Mouse (Mus musculus): ENCODE results near the gene Cela1.
A peak's percentile ranks its signal among the peaks of the same experiment; 100 is the strongest.

Gene Cela1

DNA sequence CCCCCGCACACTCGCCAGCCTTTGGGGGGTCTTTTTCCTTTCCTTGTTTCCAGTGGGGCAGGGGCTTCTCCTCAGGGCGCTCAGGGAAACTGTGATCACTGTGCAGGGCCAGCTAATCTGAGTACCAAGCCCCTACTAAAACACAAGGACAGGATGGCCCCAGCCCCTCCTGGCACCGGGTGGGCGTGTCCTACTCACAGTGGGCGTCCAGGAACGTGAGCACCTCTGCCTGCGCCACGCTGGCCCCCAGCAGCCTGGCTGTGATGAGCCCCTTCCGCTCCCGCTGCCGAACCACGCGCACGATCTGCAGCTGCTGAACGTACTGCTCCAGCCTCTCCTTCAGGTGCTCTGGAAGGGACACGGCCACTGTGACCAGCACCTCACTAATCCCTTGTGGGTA, 16.2 kb upstream of the Cela1 start:
- no peak for DNase-seq

DNA sequence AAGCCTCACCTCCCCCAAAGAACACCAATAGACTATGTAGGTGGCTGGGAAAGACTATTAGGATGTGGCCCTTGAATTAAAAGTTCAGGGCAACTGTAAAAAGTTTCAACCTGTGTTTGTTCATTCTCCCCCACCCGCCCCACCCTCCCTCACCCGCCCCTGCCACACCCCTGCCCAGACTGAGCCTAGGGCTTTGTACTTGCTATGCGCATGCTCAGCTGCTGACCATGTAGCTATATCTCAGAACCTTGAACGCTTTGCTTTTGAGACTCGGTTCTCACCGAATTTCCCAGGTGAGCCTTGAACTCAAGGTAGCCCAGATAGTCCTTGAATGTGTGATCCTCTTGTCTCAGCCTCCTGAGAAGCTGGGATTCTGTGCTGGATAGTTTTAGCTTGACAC, 14.1 kb upstream of the Cela1 start:
- no peak for DNase-seq

DNA sequence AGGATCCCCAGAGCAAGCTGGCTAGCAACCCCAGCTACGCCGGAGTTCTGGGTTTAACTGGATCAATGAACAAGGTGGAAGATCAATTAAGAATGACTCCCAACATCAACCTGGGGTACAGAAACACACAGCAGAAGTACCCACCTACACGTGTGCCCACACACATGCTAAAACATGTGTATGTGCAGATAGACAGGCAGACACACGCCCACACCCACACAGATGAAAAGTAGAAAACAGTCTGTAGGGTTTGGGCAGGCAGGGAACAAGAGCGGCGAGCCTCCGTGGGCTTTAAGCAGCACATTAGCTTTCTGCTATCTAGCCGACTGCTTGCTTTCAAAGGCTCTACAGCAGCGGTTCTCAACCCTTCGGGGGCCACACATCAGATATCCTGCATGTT, 13.4 kb upstream of the Cela1 start:
- no peak for DNase-seq

DNA sequence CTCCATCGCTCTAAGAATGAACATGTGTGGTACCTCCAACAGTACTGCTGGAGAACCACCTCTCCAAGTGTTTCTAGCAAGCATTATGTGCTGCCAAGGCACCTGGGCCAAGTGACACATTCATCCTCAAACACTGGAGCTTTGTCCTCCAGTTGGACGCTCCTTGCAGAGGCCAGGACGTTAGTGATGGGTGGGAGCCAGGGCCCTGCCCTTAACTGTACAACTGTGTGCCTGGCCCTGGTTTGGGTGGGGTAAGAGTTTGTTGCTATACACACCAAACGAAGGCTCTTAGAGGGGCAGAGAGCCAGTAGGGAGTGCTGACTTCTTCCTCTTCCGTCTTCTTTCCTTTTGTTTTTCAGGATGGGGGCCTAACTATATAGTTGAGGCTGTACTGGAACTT, 12.7 kb upstream of the Cela1 start:
- DNase-seq = no peak

DNA sequence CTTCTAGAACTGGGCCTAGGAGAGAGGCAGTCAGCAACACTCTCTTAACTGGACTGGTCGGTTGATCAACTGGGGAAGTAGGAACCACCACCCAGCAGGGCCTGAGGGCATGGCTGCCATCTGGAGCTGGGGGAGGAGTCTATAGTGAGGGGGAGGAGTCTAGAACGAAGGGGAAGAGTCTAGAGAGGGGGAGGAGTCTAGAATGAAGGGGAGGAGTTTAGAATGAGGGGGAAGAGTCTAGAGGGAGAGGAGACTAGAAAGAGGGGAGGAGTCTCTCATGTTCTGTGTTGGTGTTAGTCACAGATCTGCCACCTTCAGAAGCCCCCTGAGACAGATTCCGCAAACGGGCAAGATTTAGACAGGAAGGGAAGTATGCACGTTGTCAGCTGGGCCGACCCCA, 11.7 kb upstream of the Cela1 start:
- DNase-seq = no peak

DNA sequence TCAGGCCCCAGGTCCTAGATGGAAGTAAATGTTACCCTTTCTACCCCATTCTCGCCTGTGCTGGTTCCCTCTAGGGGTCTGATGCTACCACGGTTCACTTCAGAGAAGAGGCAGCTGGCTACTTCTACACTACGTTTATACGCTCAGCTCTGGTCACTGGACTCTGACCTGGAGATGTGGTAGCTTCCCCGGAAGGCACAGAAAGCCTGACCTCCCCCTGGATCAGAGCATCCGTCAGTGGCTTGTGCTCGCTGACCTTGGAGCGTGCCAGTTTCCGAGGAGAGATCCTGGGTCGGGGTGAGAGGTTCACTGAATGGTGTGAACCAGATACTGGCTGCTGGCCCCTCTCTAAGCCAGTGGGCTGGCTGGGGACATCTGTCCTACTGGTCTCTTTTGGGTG, 10.4 kb upstream of the Cela1 start:
- DNase-seq = no peak

DNA sequence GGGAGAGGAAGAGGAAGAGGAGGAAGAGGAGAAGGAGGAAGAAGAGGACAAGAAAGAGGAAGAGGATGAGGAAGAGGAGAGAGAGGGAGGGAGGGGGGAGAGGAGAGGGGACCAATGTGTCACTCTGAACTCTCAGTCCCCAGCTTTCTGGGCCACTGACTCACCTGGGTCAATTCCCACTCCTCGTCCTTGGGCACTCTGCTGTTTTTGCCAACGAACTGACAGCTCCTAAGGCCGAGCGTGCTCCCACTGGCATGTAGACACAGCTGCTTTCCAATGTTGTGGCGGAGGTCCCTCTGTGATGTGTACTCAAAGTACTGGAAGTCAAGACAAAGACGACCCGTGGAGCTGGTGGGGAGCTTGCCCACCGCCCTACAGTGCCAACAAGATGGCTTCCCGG, 6.7 kb upstream of the Cela1 start:
- no peak for DNase-seq

DNA sequence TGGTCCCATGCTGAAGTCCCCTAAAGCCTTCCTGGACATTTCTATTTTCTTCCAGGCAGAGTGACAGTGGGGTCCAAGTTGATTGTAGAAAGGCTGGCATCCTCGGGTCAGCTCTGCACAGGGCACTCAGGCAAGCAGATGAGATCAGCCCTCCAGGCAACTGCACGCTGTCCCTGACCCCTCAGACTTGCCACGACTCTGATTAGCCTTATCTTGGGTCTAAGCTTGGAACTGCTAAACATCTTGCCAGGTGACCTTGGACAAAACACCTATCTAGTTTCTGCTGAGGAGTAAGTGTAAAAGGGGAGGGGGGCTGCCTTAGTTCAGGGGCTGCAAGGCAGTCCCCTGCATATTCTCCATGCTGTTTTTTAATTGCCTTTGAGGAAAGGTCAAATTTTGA, 4.3 kb upstream of the Cela1 start:
- DNase-seq = no peak

DNA sequence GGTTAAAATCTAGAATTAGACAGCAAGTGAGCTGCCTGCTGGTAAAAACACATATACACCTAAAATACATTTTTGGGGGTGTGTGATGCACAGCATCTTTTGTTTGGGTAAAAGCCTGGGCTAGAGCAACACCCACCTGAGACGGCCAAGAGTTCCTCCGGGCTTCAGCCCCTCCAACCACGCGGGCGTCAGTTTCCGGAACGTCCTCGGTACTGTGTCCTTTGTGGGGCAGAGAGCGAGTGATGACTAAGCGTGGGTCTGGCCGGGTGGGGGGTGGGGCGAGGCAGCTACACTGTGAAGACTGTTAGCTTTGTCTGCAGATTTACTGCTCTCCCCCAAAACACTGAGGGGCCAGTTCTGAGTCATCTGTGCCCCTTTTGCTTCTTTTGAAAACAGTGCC, 732 bp downstream of the Cela1 start:
- no peak for DNase-seq

DNA sequence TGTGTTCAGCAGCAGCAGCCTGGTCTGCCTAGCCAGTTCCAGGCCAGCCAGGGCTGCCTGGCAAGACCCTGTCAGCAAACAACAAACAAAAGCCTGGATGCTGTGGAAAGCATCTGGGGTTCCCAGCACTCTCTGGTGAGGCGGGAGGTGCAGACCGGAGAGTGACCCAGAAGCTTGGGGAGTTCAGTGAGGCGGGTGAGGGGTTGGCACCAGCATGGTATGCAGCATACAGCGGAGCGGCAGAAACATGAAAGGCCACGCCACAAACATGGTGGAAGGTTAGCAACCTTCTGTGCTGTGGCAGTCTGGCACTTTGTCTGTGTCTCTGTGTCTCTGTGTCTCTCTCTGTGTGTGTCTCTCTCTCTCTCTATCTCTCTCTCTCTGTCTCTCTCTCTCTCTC, 1.3 kb downstream of the Cela1 start:
- DNase-seq = no peak

DNA sequence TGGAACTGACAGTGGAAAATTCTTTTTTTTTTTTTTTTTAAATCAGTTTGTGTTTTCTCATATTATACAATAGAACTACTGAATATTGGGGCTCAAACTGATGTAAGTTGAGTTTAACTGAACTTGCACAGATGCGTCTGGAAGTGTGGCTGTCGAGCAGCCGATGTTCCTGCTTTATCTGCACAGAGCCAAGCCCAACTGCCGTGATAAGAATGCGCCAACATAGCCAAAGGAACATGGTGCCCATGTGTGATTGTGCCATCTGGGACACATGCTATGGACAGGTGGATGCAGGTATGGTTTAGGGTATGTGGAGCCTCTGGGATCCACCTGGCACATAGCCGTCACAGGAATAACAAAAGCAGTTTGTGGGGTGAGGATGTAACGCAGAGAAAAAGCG, 1.9 kb downstream of the Cela1 start:
- DNase-seq = no peak

DNA sequence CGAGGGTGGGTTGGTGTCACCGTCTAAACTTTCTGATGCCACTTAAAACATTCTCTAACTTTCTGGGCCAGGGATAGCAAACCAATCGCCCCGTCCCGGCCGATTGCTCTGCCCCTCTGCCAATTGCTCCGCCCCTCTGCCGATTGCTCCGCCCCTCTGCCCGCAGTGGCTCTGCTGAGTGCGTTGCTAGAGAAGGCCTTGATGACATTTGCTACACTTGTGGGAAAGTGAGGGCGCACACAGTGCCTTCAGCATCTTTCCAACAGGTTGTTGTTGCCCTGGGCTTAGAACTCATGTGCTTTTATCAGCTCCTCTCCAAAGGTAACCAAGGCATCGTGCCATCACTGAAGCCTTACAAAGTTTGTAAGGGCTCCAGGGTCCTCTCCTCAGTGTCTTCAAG, 2.5 kb downstream of the Cela1 start:
- DNase-seq = no peak

DNA sequence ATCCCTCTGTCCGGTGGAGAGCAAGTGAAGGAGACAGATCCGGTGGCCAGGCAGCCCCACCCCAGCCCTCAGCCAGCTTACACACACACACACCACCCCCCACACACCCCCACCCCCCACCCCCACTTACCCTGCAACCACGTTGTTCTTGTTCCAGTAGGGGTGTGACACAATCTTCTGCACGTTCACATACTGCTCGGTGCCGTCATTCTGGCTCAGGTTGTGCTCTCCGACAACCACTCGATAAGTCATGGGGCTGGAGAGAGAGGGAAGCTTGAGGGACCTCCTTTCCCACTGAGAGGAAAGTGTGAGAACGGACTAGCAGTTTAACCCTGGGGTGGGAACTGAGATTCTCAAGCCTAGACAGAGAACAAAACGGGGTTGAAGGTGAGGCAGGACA, 3.3 kb downstream of the Cela1 start:
- no peak for DNase-seq

DNA sequence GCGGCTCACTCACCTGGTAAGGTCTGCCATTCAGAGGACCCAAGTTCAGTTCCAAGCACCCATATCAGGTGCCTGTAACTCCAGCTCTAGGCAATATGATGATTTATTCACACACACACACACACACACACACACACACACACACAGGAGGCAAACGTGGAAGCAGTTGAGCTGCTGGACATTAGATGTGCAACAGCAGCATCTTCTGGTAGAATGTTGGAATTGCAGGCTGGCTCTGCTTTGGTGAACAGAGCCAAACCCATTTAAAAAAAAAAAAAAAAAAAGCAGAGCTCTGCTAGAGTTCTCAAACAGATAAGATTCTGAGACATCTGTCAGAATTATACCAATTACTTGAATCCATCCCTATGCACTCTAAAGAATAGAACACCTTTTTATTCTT, 4.7 kb downstream of the Cela1 start:
- DNase-seq = peak; percentile 94

DNA sequence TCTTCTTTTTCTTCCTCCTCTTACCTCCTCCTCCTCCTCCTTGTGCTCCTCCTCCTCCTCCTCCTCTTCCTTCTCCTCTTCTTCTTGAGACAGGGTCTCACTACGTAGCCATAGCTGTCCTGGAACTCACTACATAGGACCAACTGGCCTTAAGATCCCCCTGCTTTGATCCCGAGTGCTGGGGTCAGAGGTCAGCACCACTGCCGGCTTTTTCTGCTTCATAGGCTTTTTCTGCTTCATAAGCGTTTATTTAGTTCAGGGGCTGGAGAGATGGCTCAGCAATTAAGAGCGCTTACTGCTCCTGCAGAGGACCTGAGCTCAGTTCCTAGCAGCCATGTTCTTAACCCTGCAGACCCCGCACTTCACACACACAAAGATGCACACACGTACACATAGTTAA, 6.0 kb downstream of the Cela1 start:
- no peak for DNase-seq

DNA sequence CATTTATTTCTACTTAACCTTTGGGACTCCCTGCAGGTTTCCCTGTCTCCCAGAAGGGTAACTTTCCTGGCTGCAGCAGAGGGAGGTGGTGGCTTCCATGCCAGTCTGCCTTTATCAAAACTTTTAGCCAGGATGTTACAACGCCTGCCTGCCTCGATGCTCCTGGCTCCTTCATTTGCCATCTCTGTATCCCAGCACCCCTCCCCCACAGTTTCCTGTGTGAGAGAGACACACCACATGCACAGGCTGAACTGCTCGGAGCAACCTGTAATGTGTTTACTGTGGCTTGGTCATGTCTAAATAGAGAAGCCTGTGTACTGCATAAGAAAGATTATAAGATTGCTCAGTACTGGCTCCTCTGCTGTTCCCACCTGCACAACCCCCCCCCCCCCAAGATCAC, 7.3 kb downstream of the Cela1 start:
- DNase-seq = no peak

DNA sequence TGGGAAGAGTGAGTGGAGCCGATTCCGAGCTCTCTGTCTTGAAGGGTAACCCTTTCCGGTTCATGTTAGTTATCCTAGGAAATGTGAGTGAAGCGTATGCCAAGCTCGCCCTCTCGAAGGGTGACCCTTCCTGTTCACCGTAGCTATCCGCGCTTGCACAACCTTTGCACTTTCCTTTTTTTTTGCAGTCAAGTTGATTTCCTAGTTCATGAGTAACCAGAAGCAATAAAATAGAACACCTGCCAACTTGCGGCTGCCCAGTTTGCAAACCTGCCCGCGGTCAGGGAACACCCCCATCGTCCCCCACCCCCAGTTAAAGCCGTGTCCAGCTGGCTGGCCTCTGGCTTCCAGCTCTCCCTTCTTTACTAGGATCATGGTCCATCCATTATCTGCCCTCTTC, 8.7 kb downstream of the Cela1 start:
- DNase-seq = peak; percentile 56

DNA sequence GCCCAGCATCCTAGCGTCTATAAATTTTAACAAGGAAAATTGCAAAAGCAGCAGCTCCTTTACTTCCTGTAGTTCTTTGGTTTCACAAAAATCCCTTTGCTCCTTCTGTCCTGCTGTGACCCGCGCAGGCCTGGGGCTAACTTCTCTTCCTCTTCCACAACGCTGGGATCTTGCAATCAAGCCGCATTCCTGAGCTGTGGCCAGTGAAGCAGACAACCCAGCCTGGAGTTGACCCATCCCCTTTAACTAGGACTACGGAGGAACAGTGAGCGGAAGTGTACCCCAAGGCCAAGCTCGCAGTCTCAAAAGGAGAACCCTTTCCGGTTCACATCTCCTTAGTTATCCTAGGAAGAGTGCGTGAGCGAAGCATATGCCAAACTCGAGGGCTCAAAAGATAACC, 9.1 kb downstream of the Cela1 start:
- peak; percentile 56 for DNase-seq

DNA sequence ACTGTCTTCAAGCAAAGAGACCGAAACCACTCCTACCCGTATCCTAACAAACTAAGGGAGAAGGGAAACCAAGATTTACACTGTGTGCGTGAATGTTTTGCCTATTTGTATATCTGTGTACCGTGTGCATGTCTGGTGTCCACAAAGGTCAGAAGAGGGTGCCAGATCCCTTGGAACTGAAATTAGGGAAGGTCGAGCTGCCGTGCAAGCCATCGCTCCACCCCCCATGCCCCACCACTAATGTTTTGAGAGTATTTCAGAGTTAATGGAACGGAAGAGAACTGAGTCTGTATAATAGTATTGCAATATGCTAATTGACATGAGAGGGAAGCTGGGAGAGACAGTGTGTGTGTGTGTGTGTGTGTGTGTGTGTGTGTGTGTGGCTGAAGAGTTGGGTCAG, 10.0 kb downstream of the Cela1 start:
- no peak for DNase-seq

DNA sequence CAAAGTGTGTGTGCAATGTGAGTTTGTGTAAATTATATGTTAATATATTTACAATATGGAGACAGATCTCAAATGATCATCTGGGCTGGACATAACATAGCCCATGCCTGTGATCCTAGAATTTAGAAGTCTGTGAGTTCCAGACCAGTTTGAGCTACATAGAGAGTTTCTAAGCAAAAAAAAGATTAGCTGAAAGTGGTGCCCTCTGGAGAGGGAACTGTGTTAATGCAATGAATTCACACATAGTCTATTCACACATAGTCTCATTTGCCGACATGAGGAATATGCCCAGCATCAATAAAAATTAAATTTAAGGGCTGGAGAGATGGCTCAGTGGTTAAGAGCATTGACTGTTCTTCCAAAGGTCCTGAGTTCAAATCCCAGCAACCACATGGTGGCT, 11.2 kb downstream of the Cela1 start:
- no peak for DNase-seq

DNA sequence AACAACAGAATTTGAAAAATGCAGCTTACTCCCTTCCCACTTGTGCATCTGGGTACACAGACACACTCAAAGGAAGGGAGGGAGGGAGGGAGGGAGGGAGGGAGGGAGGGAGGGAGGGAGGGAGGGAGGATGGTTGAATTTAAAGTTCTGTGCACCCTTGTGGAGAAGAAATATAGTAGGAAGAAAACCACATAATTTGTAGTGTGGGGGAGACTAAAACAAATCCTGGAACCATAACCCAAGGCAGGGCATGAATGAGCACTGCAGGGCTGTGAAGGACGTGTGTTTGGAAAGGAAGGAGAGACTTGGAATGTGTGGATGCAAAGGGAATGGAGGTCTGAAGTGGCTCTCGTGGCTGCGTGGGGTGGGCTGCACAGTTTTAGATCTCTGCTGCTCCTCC, 12.2 kb downstream of the Cela1 start:
- no peak for DNase-seq

DNA sequence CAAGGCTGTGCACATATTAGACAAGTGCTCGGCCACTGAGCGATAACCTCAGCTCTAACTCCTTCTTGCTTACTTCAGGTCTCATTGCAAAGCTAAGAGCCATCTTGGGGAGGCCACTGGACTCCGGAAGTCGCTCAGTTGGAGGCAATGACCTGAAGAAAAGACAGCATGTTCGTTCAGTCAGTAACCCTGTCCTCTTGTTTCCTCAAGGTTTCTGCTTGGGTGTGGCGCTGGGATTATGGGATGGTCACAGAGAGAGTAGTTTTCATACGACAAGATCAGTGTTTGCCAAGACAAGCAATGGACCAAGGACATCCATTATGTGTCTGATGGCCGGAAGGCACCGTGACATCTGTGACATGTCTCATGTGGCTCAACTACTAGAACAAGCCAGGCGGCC, 13.2 kb downstream of the Cela1 start:
- DNase-seq = no peak

DNA sequence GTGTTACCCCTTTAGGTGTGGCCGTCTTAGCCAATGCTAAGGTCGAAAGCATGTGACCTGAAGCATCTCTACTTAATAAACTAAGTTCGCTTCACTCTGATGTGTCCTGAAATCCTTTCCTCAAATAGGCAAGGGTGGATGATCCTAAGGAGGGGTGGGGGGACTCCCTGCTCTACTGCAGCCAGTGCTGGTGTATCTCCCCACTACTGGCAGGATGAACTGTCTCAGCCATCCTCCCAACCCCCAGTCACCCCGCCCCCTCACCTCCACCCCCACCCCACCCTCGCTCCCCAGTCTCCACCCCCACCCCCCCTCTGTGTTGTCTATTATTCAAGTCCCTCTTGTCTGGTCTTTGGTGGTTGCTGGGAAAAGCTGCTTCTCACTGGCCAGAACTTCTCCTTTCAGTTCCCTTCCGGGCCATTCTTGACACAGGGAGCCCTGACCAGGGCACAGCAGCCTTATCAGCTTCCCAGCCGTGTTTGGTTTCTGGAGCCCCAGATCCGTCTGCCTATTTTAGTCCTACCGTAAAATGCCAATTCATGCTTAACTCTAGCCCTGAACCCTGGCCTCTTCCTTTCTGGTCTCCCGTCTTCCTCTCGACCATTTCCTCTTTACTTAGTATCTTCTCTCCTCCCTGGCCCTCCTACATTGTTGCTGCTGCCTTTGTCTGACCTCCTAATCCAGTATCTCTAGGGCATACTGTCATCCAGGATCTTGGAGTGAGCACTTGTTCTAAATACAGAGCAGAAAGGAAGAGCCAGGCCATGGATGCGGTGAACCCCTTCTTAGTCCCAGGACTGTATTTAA, 13.9 kb downstream of the Cela1 start:
- DNase-seq = no peak

DNA sequence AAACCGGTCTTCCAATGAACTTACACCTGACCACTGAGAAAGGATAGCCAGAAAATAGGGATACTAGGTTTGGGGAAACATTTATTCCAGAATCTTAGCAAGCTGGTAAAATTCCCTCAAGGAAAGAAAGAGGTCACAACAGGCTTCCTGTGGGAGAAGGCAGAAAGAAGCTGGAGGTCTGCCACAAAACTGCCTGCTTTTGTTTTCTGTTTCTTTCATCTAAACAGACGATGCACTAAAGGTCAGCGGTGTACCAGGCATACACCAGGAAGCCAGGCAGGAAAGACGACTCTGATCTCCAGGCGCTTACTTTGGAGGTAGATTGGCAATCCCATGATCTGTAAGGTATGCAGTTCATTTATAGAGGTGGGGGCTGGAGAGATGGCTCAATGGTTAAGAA, 16.9 kb downstream of the Cela1 start:
- DNase-seq = no peak

DNA sequence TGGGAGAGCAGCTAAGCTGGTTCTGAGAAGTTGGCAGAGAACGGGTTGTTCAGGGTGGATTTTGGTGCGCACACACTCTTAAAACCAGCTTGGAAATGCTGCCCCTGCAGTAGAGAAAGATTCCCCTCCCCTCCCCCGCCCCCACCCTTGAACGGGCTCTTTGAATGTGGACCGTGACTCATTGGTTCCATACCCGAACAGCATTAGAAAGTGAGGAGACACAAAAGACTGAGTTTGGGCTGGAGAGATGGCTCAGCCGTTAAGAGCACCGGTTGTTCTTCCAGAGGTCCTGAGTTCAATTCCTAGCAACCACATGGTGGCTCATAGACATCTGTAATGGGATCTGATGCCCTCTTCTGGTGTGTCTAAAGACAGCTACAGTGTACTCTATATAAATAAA, 17.7 kb downstream of the Cela1 start:
- DNase-seq = no peak

DNA sequence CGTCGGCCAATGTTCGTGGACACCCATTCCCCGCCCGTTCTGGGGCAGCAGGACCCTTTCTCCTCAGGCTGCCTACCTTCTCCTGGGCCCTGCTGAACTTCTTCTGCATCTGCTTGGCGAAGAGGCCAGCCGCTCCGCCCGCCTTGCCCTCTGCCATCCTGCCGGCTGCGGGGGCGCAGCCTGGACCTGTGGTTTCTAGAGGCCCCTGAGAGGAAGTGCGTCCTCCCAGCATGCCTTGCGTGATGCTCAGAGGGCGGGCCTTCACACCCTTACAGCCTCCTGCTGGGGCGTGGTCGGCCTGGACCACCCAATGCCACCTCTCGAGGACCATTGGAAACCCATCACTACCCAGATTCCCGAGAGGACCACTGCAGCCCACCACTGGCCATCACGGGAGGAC, 18.4 kb downstream of the Cela1 start, which contains the start of gene Bin2:
Gene Bin2, minus strand, starts transcription at position 217 of the 400 bp plus-strand sequence.
- DNase-seq = peak; percentile 78
